Mouse (Mus musculus) brain, adult 2 months (tissue): ENCODE measurements around the gene Gm45837.
"Not testable (repeated sequence)": the region's sequence is repeated elsewhere in the genome, so short reads cannot be mapped to it uniquely, and the experiment has no call there.

ENCODE experiments used
- DNase-seq: peaks from one replicate; pipeline ENCODE4 v3.0.0; 2011; ENCODE audit warnings: low read depth, low spot score

Gm45837 gene

GRCm38 (mm10) chr7:101549266-101549665, 138.6 kb downstream of the Gm45837 start:
- no peak for DNase-seq

- no peak for DNase-seq
Measured at GRCm38 (mm10) chr7:101550686-101551485, 140.2 kb downstream of the Gm45837 start.

- DNase-seq = no peak
Measured at GRCm38 (mm10) chr7:101551530-101551929, 140.8 kb downstream of the Gm45837 start.

GRCm38 (mm10) chr7:101555473-101555872, 144.8 kb downstream of the Gm45837 start:
- not testable (repeated sequence) for DNase-seq

- DNase-seq = no peak
Measured at GRCm38 (mm10) chr7:101557391-101557790, 146.7 kb downstream of the Gm45837 start.

GRCm38 (mm10) chr7:101559393-101559792, 148.7 kb downstream of the Gm45837 start:
- DNase-seq = not testable (repeated sequence)
